Mouse (Mus musculus) neural tube, embryonic 14.5 days (tissue): ENCODE measurements around the gene Thumpd1. TPM values are rescaled to one million over a fixed set of nuclear protein-coding genes. Genes with fewer than 3 reads are reported as not detected.

Experiments used
- polyA plus RNA-seq: library from polyadenylated mRNA; unstranded; fragments of >200 nt; fragmentation: Nextera tagmentation; extraction: Ambion mirVana; gene quantifications from 2 replicates; pipeline ENCODE4 v1.2.1, GENCODE M21; 2014

Gene Thumpd1
- polyA plus RNA-seq, 1 experiment from 2014 or later, result 67.8 TPM

Other genes starting within 250 kb of the Thumpd1 start
- gene Umod, start 241.5 kb downstream of the Thumpd1 start, polyA plus RNA-seq, result not detected in 2 replicates
- gene Acsm5, start 201.3 kb downstream of the Thumpd1 start, polyA plus RNA-seq, result 0.08 TPM in 1 of 2 replicates, not detected in the other
- gene Pdilt, start 197.3 kb downstream of the Thumpd1 start, polyA plus RNA-seq, result 0.19 and 0.47 TPM in 2 replicates
- not detected in 2 replicates for gene Acsm2, start 166.5 kb downstream of the Thumpd1 start, polyA plus RNA-seq
- not detected in 2 replicates for gene Acsm1, start 113.8 kb downstream of the Thumpd1 start, polyA plus RNA-seq
- not detected in 2 replicates for gene Acsm4, start 30.8 kb downstream of the Thumpd1 start, polyA plus RNA-seq
- gene Acsm3, start 40.1 kb upstream of the Thumpd1 start, polyA plus RNA-seq, result 0.16 and 0.27 TPM in 2 replicates
- 8.4 and 14.3 TPM in 2 replicates for gene Rexo5, start 73.2 kb upstream of the Thumpd1 start, polyA plus RNA-seq
- gene Eri2, start 73.3 kb upstream of the Thumpd1 start, polyA plus RNA-seq, result 18.3 and 21.2 TPM in 2 replicates
- gene Lyrm1, start 175.1 kb upstream of the Thumpd1 start, polyA plus RNA-seq, result 20.2 and 23.2 TPM in 2 replicates
- 10.0 and 15.3 TPM in 2 replicates for gene Dcun1d3, start 175.5 kb upstream of the Thumpd1 start, polyA plus RNA-seq